Mouse (Mus musculus) neural tube, embryonic 15.5 days (tissue): Measurements from ENCODE around the gene Them7. TPM values are rescaled to one million over a fixed set of nuclear protein-coding genes. Genes with fewer than 3 reads are reported as not detected.

Experiments
- ATAC-seq: fragments of 200-750 bp; cut with Nextera tagmentation; 2 replicates; pipeline ENCODE4 v1.8.0; 2017; ENCODE audit warnings: mild to moderate bottlenecking, moderate TSS enrichment, moderate library complexity; ENCODE audit not compliant: low FRiP score
- H3K27ac ChIP-seq: fragments of 300-500 bp; sonication (generic); replicated peaks from 2 replicates; pipeline ENCODE4 v1.5.1; 2015; ENCODE audit warnings: mild to moderate bottlenecking, inconsistent platforms
- H3K27me3 ChIP-seq: fragments of 300-500 bp; sonication (generic); replicated peaks from 2 replicates; pipeline ENCODE4 v1.6.1; 2015; ENCODE audit warnings: inconsistent platforms
- H3K36me3 ChIP-seq: fragments of 300-500 bp; sonication (generic); 2 replicates; pipeline ENCODE4 v1.6.1; 2015; ENCODE audit warnings: inconsistent platforms
- H3K4me1 ChIP-seq: fragments of 300-500 bp; sonication (generic); 2 replicates; pipeline ENCODE4 v1.6.1; 2015; ENCODE audit warnings: inconsistent platforms
- H3K4me2 ChIP-seq: fragments of 300-500 bp; sonication (generic); 2 replicates; pipeline ENCODE4 v1.6.1; 2015; ENCODE audit warnings: inconsistent platforms, mild to moderate bottlenecking, moderate library complexity
- H3K4me3 ChIP-seq: fragments of 300-500 bp; sonication (generic); replicated peaks from 2 replicates; pipeline ENCODE4 v1.5.1; 2015; ENCODE audit warnings: mild to moderate bottlenecking, inconsistent platforms
- H3K9ac ChIP-seq: fragments of 300-500 bp; sonication (generic); replicated peaks from 2 replicates; pipeline ENCODE4 v1.6.1; 2015; ENCODE audit warnings: mild to moderate bottlenecking, inconsistent platforms
- H3K9me3 ChIP-seq: fragments of 300-500 bp; sonication (generic); replicated peaks from 2 replicates; pipeline ENCODE4 v1.6.1; 2016; ENCODE audit warnings: inconsistent platforms
- WGBS: fragments of 180-500 bp; shearing (Covaris S2); methylation state at CpG from one replicate; pipeline ENCODE4 v1.1.7; 2015; ENCODE audit warnings: mixed read lengths; 5-methylcytosine and 5-hydroxymethylcytosine counted together
- polyA plus RNA-seq: library from polyadenylated mRNA; unstranded; fragments of >200 nt; fragmentation: Nextera tagmentation; extraction: Ambion mirVana; gene quantifications from 2 replicates; pipeline ENCODE4 v1.2.1, GENCODE M21; 2015

Them7 gene
- polyA plus RNA-seq: 0.14 and 0.34 TPM in 2 replicates

GRCm38 (mm10) chr2:105224134-105224986, at the start of gene Them7:
Them7 (plus strand) TSS chr2:105224320.
- Histone ChIP-seq H3K9me3 (no peaks in the 10 kb centered on the region), H3K4me1 (peaks cover 14% of the 10 kb centered on the region), H3K27me3 (peaks cover 35% of the 10 kb centered on the region), H3K4me3 (peak within 1 kb of the TSS; percentile 35), H3K4me2 (peak within 1 kb of the TSS; percentile 59), H3K36me3 (no peaks in the 10 kb centered on the region), H3K27ac (no peak within 1 kb of the TSS), H3K9ac (peak within 1 kb of the TSS; percentile 6; the same call in 1 of the 2 replicates)
- no peak for ATAC-seq
- 6% methylated on average over 38 of the region's 38 CpGs for WGBS

GRCm38 (mm10) chr2:105178871-105179270, 45.2 kb upstream of the Them7 start:
- H3K27me3 ChIP-seq: no peaks in the 10 kb centered on the region
- H3K4me2 ChIP-seq: no peak overlapping the region
- H3K4me1 ChIP-seq: no peaks in the 10 kb centered on the region
- H3K36me3 ChIP-seq: no peaks in the 10 kb centered on the region
- 94% methylated on average over 12 of the region's 12 CpGs for WGBS
- ATAC-seq: no peak
- no peak overlapping the region for H3K9ac ChIP-seq
- H3K9me3 ChIP-seq: no peaks in the 10 kb centered on the region
- no peak overlapping the region for H3K4me3 ChIP-seq
- no peak overlapping the region for H3K27ac ChIP-seq

GRCm38 (mm10) chr2:105182501-105182900, 41.6 kb upstream of the Them7 start:
- Histone ChIP-seq H3K27ac (no peak overlapping the region), H3K4me1 (no peaks in the 10 kb centered on the region), H3K27me3 (no peaks in the 10 kb centered on the region), H3K4me3 (no peak overlapping the region), H3K9ac (no peak overlapping the region), H3K4me2 (no peak overlapping the region), H3K36me3 (no peaks in the 10 kb centered on the region), H3K9me3 (no peaks in the 10 kb centered on the region)
- no peak for ATAC-seq
- WGBS: 34% methylated on average over 6 of the region's 6 CpGs

- H3K4me1 ChIP-seq: no peaks in the 10 kb centered on the region
- H3K9ac ChIP-seq: no peak overlapping the region
- no peak overlapping the region for H3K4me2 ChIP-seq
- H3K36me3 ChIP-seq: no peaks in the 10 kb centered on the region
- H3K4me3 ChIP-seq: no peak overlapping the region
- no peaks in the 10 kb centered on the region for H3K9me3 ChIP-seq
- no peaks in the 10 kb centered on the region for H3K27me3 ChIP-seq
- H3K27ac ChIP-seq: no peak overlapping the region
- 90% methylated on average over 3 of the region's 3 CpGs for WGBS
- ATAC-seq: no peak
Observed at GRCm38 (mm10) chr2:105185140-105185539, 39.0 kb upstream of the Them7 start.

GRCm38 (mm10) chr2:105185768-105186529, 38.2 kb upstream of the Them7 start:
- WGBS: 79% methylated on average over 13 of the region's 13 CpGs
- Histone ChIP-seq H3K9me3 (no peaks in the 10 kb centered on the region), H3K36me3 (no peaks in the 10 kb centered on the region), H3K27ac (no peak overlapping the region), H3K4me2 (no peak overlapping the region), H3K27me3 (no peaks in the 10 kb centered on the region), H3K4me1 (no peaks in the 10 kb centered on the region), H3K4me3 (no peak overlapping the region), H3K9ac (no peak overlapping the region)
- ATAC-seq: no peak

- no peaks in the 10 kb centered on the region for H3K27me3 ChIP-seq
- no peaks in the 10 kb centered on the region for H3K36me3 ChIP-seq
- H3K4me3 ChIP-seq: no peak overlapping the region
- H3K27ac ChIP-seq: no peak overlapping the region
- H3K9ac ChIP-seq: no peak overlapping the region
- no peaks in the 10 kb centered on the region for H3K4me1 ChIP-seq
- WGBS: 80% methylated on average over 5 of the region's 5 CpGs
- H3K9me3 ChIP-seq: no peaks in the 10 kb centered on the region
- H3K4me2 ChIP-seq: no peak overlapping the region
- no peak for ATAC-seq
Observed at GRCm38 (mm10) chr2:105186591-105186990, 37.5 kb upstream of the Them7 start.

- H3K36me3 ChIP-seq: no peaks in the 10 kb centered on the region
- no peak overlapping the region for H3K9ac ChIP-seq
- H3K4me3 ChIP-seq: no peak overlapping the region
- no peak overlapping the region for H3K4me2 ChIP-seq
- no peaks in the 10 kb centered on the region for H3K9me3 ChIP-seq
- 77% methylated on average over 10 of the region's 10 CpGs for WGBS
- no peaks in the 10 kb centered on the region for H3K27me3 ChIP-seq
- H3K4me1 ChIP-seq: no peaks in the 10 kb centered on the region
- no peak for ATAC-seq
- H3K27ac ChIP-seq: no peak overlapping the region
Observed at GRCm38 (mm10) chr2:105188182-105188581, 35.9 kb upstream of the Them7 start.

- 35% methylated on average over 5 of the region's 5 CpGs for WGBS
- no peaks in the 10 kb centered on the region for H3K27me3 ChIP-seq
- H3K4me3 ChIP-seq: no peak overlapping the region
- no peaks in the 10 kb centered on the region for H3K4me1 ChIP-seq
- ATAC-seq: no peak
- H3K4me2 ChIP-seq: no peak overlapping the region
- no peak overlapping the region for H3K9ac ChIP-seq
- no peaks in the 10 kb centered on the region for H3K9me3 ChIP-seq
- no peaks in the 10 kb centered on the region for H3K36me3 ChIP-seq
- no peak overlapping the region for H3K27ac ChIP-seq
Observed at GRCm38 (mm10) chr2:105189352-105189751, 34.8 kb upstream of the Them7 start.

- no peak overlapping the region for H3K27ac ChIP-seq
- 29% methylated on average over 8 of the region's 8 CpGs for WGBS
- H3K9ac ChIP-seq: no peak overlapping the region
- no peak for ATAC-seq
- H3K27me3 ChIP-seq: no peaks in the 10 kb centered on the region
- H3K4me3 ChIP-seq: no peak overlapping the region
- H3K36me3 ChIP-seq: no peaks in the 10 kb centered on the region
- H3K9me3 ChIP-seq: no peaks in the 10 kb centered on the region
- H3K4me2 ChIP-seq: no peak overlapping the region
- H3K4me1 ChIP-seq: no peaks in the 10 kb centered on the region
Observed at GRCm38 (mm10) chr2:105200152-105200551, 24.0 kb upstream of the Them7 start.

GRCm38 (mm10) chr2:105206563-105207174, 17.5 kb upstream of the Them7 start:
- Histone ChIP-seq H3K4me3 (no peak overlapping the region), H3K9me3 (no peaks in the 10 kb centered on the region), H3K27ac (no peak overlapping the region), H3K36me3 (no peaks in the 10 kb centered on the region), H3K4me1 (no peaks in the 10 kb centered on the region), H3K4me2 (no peak overlapping the region), H3K27me3 (no peaks in the 10 kb centered on the region), H3K9ac (no peak overlapping the region)
- WGBS: 68% methylated on average over 9 of the region's 9 CpGs
- no peak for ATAC-seq

- Histone ChIP-seq H3K4me2 (no peak overlapping the region), H3K9ac (no peak overlapping the region), H3K4me1 (no peaks in the 10 kb centered on the region), H3K27ac (no peak overlapping the region), H3K4me3 (no peak overlapping the region), H3K27me3 (0 out of 2 replicates have a peak, but pooled peaks cover 3% of the 10 kb centered on the region), H3K9me3 (no peaks in the 10 kb centered on the region), H3K36me3 (no peaks in the 10 kb centered on the region)
- ATAC-seq: no peak
- WGBS: 79% methylated on average over 7 of the region's 7 CpGs
Observed at GRCm38 (mm10) chr2:105212839-105213238, 11.3 kb upstream of the Them7 start.
